Mouse (Mus musculus) cerebellum, adult 2 months (tissue): ENCODE data around the gene Mrps6. TPM values are rescaled to one million over a fixed set of nuclear protein-coding genes. Genes with fewer than 3 reads are reported as not detected.
"Not testable (repeated sequence)": the region's sequence is repeated elsewhere in the genome, so short reads cannot be mapped to it uniquely, and the experiment has no call there.

ENCODE experiments used
- DNase-seq, 2 experiments: peaks; one replicate each; pipeline ENCODE4 v3.0.0; 2021
- H3K27ac ChIP-seq: fragments of 200-500 bp; 2 replicates; pipeline ENCODE4 v1.5.1; 2012; ENCODE audit warnings: low read length, control low read depth, inconsistent platforms; ENCODE audit not compliant: insufficient read depth
- H3K27me3 ChIP-seq: fragments of 200-500 bp; 2 replicates; pipeline ENCODE4 v1.6.1; 2012; ENCODE audit warnings: inconsistent platforms, mild to moderate bottlenecking, low read length, moderate library complexity; ENCODE audit not compliant: control insufficient read depth, insufficient read depth
- H3K4me1 ChIP-seq: fragments of 200-500 bp; 2 replicates; pipeline ENCODE4 v1.6.1; 2011; ENCODE audit warnings: low read length; ENCODE audit not compliant: control insufficient read depth, insufficient read depth
- H3K4me3 ChIP-seq: fragments of 200-500 bp; replicated peaks from 2 replicates; pipeline ENCODE3; 2011; ENCODE audit warnings: mild to moderate bottlenecking, low read depth, low read length, control low read depth; ENCODE audit not compliant: insufficient read depth
- CTCF ChIP-seq: fragments of 200-500 bp; IDR thresholded peaks from 2 replicates; pipeline ENCODE4 v1.5.1; 2011; ENCODE audit warnings: low read depth, mild to moderate bottlenecking, control low read depth, low read length, moderate library complexity, borderline replicate concordance; ENCODE audit not compliant: insufficient read depth
- POLR2A ChIP-seq: fragments of 200-500 bp; IDR thresholded peaks from 2 replicates; pipeline ENCODE4 v1.6.1; 2011; ENCODE audit warnings: low read length, control low read depth, borderline replicate concordance; ENCODE audit not compliant: insufficient read depth
- WGBS: fragments of 180-500 bp; shearing (Covaris S2); methylation state at CpG from one replicate; pipeline ENCODE4 v1.1.7; 2018; 5-methylcytosine and 5-hydroxymethylcytosine counted together
- polyA plus RNA-seq: library from polyadenylated mRNA; depleted of rRNA; stranded (reverse); fragments of >200 nt; gene quantifications from 2 replicates; pipeline ENCODE4 v1.2.3, GENCODE M21; 2012

Mrps6 gene
- polyA plus RNA-seq, 1 experiment, result 84.1 TPM

DNA sequence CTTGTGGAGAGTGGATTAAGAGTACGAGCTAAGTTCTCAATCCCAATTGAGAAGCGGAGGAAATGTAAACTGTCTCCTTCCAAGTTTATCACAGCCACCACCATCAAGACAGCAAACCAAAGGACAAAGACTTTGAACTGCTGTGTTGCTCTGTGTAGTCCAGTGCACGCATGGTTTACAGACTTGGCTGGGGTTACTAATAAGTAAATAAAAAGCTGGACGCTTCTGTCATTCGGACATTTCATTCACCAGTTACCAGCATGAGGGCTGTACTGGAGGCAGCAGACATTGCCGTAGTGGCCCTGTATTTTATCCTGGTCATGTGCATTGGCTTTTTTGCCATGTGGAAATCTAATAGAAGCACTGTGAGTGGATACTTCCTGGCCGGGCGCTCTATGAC, 18.7 kb downstream of the Mrps6 start:
- no peaks in the 10 kb centered on the region for H3K4me1 ChIP-seq
- no peak for DNase-seq
- no peak overlapping the region for H3K27ac ChIP-seq
- WGBS, result 90% methylated on average over 8 of the region's 8 CpGs
- no peaks in the 10 kb centered on the region for H3K27me3 ChIP-seq
- TF ChIP-seq CTCF (no peak), POLR2A (no peak)
- no peak overlapping the region for H3K4me3 ChIP-seq

DNA sequence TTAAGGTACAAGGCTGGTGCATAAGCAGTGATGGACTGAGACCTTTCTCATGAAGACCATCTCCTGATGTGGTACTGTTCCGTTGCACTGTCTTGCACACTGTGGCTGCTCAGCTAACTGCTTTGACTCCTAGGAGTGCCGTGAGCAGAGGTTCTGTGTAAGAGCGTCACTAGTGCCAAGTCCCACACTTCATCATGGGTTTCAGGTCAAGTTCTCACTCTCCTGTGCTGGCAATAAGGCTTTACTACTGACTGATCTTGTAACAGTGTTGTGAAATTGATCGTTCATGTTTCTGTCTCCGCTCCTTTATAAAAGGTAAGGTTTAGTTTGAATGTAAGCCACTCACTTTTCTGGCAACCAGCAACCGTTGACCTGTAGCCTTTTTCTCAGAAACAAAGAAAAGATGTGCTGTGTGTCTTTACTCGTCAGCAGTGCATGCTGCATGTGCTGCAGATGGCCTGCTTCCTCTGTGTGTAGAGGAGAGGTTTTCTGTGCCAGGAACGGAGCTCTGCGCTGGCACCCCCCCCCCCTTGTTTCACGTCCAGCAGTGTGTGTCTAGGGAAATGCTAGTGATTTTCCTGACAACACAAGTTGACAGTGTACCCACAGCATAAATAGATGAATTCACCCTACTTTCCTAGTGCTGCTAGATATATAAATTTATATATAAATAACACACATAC, 25.8 kb downstream of the Mrps6 start:
- no peak overlapping the region for H3K27ac ChIP-seq
- no peak for DNase-seq
- 35% methylated on average over 10 of the region's 10 CpGs for WGBS

DNA sequence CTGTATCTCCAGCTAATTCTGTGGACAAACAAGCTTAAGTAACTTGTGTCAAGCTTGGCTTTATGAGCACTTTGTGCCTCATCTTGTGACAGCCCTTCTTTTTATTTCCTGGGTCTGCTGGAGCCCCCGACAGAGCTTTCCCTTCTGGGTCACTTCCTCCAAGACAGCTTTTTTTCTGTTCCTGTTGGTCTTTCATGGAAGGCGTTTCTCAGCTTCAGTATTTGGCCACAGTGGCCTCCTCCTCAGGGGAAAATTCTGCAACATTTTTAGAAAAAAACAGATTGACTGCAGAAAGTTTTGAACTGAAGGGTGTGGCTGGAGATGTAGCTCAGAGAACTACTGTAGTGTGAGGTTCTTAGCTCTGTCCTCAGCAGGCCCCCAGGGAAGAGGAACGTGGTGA, 31.2 kb downstream of the Mrps6 start:
- H3K4me3 ChIP-seq, result no peak overlapping the region
- H3K27me3 ChIP-seq, result no peaks in the 10 kb centered on the region
- DNase-seq, result no peak
- WGBS, result 50% methylated on average over 3 of the region's 3 CpGs
- peaks cover 3% of the 10 kb centered on the region; the same call in 1 of the 2 replicates for H3K4me1 ChIP-seq
- no peak overlapping the region for H3K27ac ChIP-seq
- TF ChIP-seq CTCF (no peak), POLR2A (no peak)

More for the DNA sequence above, 25.8 kb downstream of the Mrps6 start:
- Histone ChIP-seq H3K4me3 (no peak overlapping the region), H3K27me3 (no peaks in the 10 kb centered on the region), H3K4me1 (peaks cover 4% of the 10 kb centered on the region)
- TF ChIP-seq POLR2A, result no peak
- no peak for TF ChIP-seq CTCF

DNA sequence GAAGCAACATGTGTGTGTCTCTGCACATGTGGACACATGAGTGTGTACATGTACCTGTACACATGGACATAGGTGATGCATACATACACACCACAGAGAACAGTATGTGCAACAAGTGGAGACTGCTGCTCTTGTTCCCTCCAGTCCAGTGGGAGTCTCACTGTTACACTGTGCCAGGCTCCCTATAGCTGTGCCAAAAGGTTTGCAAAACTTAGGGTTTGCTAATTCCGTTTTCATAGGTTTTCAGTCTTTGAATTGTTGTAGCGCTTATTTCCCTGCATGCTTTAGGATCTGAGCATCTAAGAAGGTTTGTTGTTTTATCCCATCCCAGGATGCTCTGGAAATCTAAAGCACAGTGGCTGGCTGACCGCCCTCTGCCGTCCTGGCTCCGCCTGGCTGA, 33.8 kb downstream of the Mrps6 start:
- H3K27ac ChIP-seq, result no peak overlapping the region
- TF ChIP-seq CTCF (no peak), POLR2A (no peak)
- H3K27me3 ChIP-seq, result no peaks in the 10 kb centered on the region
- peaks cover 3% of the 10 kb centered on the region; the same call in 1 of the 2 replicates for H3K4me1 ChIP-seq
- WGBS, result 49% methylated on average over 5 of the region's 5 CpGs
- H3K4me3 ChIP-seq, result no peak overlapping the region
- DNase-seq, result no peak

DNA sequence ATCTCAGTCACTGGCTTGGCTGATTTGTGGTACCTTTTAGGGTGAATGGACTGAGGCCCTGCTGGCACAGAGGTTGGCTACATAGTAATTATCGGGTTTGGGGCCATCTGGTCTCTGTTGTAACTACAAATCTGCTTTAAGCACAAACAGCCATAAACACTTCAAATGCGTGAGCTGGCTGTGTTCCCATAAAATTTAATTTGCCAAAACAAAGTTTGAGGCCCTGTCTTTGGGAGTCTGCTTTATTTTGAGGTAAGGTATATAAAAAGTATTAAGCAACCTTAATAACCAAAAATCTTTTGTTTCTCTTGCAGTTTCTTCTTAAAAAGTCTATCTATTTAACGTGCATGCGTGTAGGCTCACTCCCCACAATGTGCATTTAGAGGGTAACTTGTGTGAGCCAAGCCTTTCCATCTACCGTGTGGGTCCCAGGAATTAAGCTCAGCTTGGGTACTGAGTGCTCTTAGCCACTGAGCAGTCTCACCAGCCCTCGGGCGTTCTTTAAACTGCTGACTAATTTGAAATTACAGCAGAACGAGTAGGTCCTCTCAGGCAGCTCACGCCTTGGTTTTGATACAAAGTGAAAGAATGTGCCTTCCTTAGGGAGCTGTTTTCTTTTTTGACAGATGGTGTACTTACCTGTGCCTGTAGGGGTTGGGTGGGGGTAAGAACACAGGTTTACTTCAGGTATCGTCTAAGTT, 40.4 kb downstream of the Mrps6 start:
- DNase-seq, result peak in 1 of 2 experiments; percentile 34
- TF ChIP-seq CTCF (no peak), POLR2A (no peak)
- H3K27me3 ChIP-seq, result no peaks in the 10 kb centered on the region
- H3K4me3 ChIP-seq, result no peak overlapping the region
- 60% methylated on average over 10 of the region's 10 CpGs for WGBS
- H3K27ac ChIP-seq, result no peak overlapping the region
- peaks cover 5% of the 10 kb centered on the region; the same call in 1 of the 2 replicates for H3K4me1 ChIP-seq

DNA sequence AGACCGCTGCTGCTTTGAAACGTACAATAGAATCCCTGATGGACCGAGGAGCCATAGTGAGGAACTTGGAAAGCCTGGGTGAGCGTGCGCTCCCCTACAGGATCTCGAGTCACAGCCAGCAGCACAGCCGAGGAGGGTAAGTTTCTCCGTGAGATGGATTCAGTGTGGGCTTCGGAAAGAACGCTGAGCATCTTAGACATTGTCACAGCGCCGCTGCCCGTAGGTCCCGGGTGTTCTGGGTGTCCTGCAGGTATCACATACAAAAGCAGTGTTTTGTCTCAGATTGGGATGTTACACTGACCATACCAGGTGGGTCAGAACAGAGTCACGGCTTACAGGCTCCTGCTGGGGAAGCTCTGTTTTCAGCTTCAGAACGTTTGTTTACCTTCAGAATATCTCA, 41.5 kb downstream of the Mrps6 start:
- H3K4me3 ChIP-seq, result no peak overlapping the region
- peaks cover 5% of the 10 kb centered on the region; the same call in 1 of the 2 replicates for H3K4me1 ChIP-seq
- H3K27me3 ChIP-seq, result no peaks in the 10 kb centered on the region
- no peak for DNase-seq
- no peak overlapping the region for H3K27ac ChIP-seq
- TF ChIP-seq POLR2A (no peak), CTCF (no peak)
- WGBS, result 71% methylated on average over 16 of the region's 16 CpGs

DNA sequence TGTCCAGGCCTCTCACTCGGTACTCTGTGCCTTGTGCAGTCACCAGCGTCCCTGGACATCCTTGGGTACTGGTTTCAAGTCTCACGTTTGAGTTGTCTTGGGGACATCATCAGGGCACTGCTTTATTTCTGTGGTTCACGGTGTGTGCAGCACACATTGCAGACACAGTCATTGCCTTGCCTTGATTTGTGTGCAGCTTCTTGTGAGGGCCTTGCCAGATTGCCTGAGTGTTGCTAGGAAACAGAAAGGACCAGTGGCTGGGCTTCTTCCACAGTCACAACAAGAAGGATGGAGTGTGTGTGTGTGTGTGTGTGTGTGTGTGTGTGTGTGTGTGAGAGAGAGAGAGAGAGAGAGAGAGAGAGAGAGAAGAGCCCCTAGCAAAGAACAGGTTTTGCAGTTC, 42.0 kb downstream of the Mrps6 start:
- H3K4me3 ChIP-seq, result no peak overlapping the region
- peaks cover 9% of the 10 kb centered on the region; the same call in 1 of the 2 replicates for H3K4me1 ChIP-seq
- H3K27me3 ChIP-seq, result no peaks in the 10 kb centered on the region
- TF ChIP-seq POLR2A (no peak), CTCF (no peak)
- DNase-seq, result no peak
- WGBS, result 67% methylated on average over 4 of the region's 4 CpGs
- H3K27ac ChIP-seq, result no peak overlapping the region

DNA sequence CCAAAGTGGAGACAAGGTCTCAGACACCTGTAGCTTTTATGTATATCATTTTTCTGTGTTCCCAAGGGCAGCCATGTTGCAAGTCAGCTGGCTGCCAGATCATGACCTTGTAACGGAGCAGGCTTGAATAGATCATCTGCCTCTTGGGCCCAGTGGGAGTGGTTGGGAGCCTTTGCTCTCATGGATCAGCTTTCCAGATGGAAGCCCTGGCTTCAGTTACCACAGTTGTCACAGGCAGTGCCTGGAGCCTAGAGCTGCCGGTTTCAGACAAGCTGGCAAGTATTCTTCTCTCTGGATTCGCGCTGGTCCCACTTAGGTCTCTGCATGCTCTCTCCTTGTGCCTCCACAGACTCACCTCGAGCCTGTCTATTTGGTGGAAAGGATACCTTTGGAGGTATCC, 44.0 kb downstream of the Mrps6 start:
- H3K4me3 ChIP-seq, result no peak overlapping the region
- no peak for DNase-seq
- H3K4me1 ChIP-seq, result peaks cover 9% of the 10 kb centered on the region; the same call in 1 of the 2 replicates
- WGBS, result 33% methylated on average over 5 of the region's 5 CpGs
- no peak for TF ChIP-seq POLR2A
- TF ChIP-seq CTCF, result no peak
- no peaks in the 10 kb centered on the region for H3K27me3 ChIP-seq
- H3K27ac ChIP-seq, result no peak overlapping the region

DNA sequence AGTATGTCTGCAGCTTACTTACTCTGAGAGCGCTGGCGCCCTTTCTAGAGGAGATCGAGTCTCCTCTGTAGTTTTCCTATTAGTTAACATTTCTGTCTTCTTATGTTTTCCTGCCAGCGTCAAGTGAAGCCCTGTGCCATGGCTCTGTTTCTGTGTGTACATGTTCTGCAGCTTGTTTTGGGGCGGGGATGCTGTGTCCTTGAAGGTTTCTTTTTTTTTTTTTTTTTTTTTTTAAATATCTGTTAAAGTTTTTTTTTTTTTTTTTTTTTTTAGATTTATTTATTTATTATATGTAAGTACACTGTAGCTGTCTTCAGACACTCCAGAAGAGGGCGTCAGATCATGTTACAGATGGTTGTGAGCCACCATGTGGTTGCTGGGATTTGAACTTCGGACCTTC, 44.9 kb downstream of the Mrps6 start:
- H3K4me1 ChIP-seq, DNase-seq, H3K27me3 ChIP-seq, H3K27ac ChIP-seq, H3K4me3 ChIP-seq: not testable (repeated sequence)
- WGBS, result 93% methylated on average over 6 of the region's 7 CpGs
